Mouse (Mus musculus): Measurements from ENCODE around the gene Setd5. TPM values are rescaled to one million over a fixed set of nuclear protein-coding genes. Genes with fewer than 3 reads are reported as not detected.

Gene Setd5
- polyA plus RNA-seq, 1 experiment from 2014 or later, result 45.2 TPM

GRCm38 (mm10) chr6:113054552-113055107 lies 22.5 kb upstream of the Setd5 start:
- DNase-seq (ENCODE audit: low spot score), result no peak

GRCm38 (mm10) chr6:113060892-113061563 lies 16.1 kb upstream of the Setd5 start:
- DNase-seq (ENCODE audit: low spot score), result no peak

GRCm38 (mm10) chr6:113062253-113062652 lies 14.9 kb upstream of the Setd5 start:
- no peak for DNase-seq (ENCODE audit: low spot score)

DNA sequence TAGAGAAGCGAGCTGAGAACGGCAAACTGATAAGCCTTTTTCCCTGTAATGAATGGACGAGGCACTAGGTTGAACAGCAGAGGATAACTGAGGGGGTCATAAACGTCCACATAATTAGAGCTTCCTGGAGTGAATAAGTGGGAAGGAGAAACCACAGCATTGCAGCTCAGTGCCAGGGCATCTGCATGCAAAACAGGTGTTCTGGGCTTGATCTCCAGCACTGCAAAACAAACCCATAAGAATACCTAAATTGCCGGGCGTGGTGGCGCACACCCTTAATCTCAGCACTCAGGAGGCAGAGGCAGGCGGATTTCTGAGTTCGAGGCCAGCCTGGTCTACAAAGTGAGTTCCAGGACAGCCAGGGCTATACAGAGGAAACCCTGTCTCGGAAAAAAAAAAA lies 13.8 kb upstream of the Setd5 start:
- no peak for DNase-seq (ENCODE audit: low spot score)

GRCm38 (mm10) chr6:113065186-113065585 lies 12.0 kb upstream of the Setd5 start:
- DNase-seq (ENCODE audit: low spot score), result no peak

DNA sequence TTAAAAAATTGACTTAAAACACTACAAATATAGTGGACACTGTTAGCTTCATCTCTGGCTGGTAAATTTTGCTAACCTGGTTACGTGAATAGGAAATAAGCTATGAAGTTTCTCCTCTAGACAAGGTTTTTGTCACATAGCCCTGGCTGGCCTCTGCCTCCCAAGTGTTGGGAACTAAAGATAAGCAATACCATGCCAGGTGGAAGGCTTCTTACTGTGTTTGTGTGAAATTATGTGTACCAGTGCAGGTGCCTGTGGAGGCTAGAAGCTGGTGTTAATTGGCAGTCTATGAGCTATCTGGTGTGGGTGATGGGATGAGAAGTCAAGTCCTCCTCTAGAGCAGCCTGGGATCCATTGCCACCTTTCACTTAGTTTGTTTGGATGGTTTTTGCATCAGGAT lies 8.0 kb upstream of the Setd5 start:
- no peak for DNase-seq (ENCODE audit: low spot score)

DNA sequence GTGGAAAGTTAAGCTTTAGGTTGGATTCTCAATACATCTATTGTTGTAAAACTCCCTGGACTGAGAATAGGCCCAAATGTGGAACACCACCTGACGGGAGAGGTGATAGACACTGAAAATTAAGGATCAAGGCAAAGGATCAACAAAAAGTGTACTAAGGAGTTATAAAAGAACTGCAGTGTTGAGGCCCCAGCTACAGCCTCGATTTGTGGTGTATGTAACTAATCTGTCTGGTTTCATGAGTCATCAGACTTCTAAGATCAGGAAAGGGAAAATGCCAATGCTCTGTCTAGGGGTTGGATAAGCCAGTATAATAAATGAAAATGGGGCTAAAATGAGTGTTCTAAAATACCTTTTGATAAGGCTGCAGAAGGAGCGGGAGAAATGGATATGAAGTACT lies 1.9 kb upstream of the Setd5 start:
- no peak for DNase-seq (ENCODE audit: low spot score)

GRCm38 (mm10) chr6:113076012-113076685 lies 1.0 kb upstream of the Setd5 start:
- DNase-seq (ENCODE audit: low spot score), result peak; percentile 91

DNA sequence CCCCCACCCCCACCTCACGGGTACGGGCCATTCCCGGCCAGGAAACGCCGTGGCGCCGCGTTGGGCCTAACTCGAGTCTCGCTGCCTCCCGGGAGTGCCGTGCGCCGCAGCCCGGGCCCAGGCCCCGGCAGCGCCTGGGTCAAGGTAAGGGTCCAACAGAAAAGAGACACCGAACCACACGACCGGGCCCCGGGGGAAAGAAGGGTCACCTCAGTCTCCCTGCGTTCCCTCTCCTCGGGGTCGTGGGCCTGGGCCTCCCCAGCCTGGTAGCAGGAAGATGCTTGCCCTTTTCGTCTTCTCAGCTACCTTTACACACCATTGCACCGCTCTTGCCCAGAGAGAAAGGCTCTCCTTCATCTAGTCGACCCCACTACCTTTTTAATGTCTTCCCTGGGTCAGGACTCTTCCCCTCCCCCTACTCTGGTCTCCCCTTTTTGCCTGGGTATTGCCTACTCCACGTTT lies 435 bp downstream of the Setd5 start:
- no peak for DNase-seq (ENCODE audit: low spot score)

DNA sequence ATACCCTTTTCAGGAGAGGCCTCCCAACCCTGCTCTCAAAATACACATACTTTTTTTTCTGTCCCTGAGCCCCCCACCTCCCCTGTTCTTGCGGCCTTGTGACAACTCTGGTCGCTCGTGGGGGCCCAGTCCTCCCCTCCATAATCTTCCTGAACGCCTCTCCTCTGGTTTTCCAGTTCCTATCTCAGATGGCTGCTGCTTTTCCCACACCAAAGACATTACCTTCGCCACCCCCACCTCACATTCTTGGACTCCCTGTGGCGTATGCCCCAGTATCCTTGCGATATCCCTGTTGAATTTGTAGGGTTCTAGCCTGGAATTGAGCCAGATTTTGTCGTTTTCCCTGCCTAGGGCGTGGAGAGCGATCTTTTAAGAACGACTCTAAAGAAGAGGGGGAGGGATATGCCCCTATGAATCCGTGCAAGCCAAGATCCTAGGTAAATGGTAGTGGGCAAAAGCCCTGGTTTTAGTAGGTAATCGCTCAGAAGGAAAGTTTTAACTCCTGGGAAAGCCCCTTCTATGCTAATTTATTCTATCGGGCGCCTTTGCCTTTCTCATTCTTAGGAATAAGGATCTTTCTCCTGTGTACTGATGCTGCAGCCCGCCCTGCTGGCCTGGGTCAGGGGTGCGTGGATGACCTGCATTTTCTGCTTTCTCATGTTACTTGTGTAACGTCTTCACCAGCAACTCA lies 1.0 kb downstream of the Setd5 start:
- peak; percentile 3 for DNase-seq (ENCODE audit: low spot score)

GRCm38 (mm10) chr6:113079492-113079891 lies 2.3 kb downstream of the Setd5 start:
- DNase-seq (ENCODE audit: low spot score), result no peak

GRCm38 (mm10) chr6:113082229-113082628 lies 5.1 kb downstream of the Setd5 start:
- no peak for DNase-seq (ENCODE audit: low spot score)

DNA sequence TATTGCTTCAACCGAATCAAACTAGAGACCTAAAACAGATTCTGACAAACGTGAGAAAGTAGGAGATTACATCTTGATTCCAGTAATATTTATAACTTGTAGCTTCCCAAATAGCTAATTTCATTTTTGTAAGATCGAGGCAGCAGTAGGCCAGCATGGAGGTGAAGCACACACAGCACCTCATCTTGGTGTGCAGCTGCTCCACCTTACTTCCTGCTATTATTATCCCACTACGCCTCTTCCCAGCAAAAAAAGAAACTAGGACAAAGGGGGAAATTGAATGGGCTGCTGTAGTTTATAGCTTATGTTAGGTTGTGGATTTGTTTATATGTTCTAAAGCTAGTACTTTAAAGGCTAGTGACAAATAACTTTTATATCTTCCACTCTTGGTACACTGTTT lies 7.4 kb downstream of the Setd5 start:
- no peak for DNase-seq (ENCODE audit: low spot score)

GRCm38 (mm10) chr6:113093206-113093605 lies 16.0 kb downstream of the Setd5 start:
- DNase-seq (ENCODE audit: low spot score), result no peak

DNA sequence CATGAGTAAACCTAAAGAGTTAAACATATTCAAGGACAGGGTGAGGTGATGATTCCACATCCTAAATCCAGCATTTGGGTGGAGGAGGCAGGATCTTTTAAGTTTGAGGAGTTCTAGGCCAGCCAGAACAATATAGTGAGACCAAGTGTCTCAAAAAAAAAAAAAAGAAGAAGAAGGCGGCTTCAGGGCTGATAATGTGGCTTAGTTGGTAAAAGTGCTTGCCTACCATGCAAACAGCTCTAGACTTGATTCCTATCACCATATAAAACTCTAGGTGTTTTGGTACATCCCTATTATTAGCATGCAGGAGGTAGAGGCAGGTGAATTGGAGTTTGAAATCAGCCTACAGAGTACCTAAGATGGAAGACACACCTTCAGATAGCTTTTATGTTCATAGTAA lies 18.4 kb downstream of the Setd5 start:
- no peak for DNase-seq (ENCODE audit: low spot score)

GRCm38 (mm10) chr6:113097662-113098061 lies 20.5 kb downstream of the Setd5 start:
- DNase-seq (ENCODE audit: low spot score), result no peak

DNA sequence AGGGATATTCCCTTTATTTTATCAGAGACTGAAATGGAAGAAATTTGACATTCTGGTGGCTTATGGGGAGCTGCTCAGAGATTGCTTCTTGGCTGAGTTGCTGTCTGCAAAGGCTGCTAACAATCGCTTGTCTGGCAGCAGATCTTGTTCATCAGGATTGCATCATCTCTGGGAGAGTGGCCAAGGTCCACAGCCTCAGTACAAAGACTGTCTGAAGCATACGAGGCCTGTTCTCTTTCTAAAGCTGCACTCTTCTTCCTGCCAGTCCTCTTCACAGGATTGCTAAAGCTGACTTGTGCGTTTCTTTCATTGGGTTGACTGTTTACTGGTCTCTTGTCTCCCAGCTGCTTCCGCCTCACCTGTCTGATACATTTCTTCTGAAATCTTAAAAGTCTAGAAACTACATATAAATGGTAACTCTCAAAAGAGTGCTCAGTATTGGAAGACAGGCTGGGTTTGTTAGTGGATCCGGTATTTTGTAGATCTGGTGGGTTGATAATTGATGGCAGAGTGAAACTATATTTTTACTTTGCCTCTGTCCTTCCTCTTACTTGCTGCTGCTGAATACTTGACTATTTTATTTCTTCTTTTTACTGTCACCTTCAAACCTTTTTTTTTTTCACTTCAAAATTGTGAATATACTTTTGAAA lies 22.6 kb downstream of the Setd5 start:
- peak; percentile 3 for DNase-seq (ENCODE audit: low spot score)

GRCm38 (mm10) chr6:113102541-113102940 lies 25.4 kb downstream of the Setd5 start:
- DNase-seq (ENCODE audit: low spot score), result no peak

DNA sequence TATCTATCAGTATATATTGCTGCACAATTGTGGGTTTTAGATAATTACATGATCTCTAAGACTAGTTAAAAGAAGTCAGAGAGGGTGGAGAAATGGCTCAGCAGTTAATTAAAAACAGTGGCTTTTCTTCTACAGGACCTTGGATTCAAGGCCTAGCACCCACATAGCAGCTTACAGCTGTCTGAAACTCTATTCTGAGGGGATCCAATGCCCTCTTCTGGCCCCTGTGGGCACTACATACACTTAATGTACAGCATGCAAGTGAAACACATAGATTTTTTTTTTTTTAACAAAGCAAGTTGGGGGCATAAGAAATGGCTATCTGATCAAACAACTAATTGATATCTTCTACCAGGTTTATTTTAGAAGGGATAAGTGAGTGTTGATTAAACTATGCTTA lies 26.6 kb downstream of the Setd5 start:
- DNase-seq (ENCODE audit: low spot score), result peak; percentile 62

- no peak for DNase-seq (ENCODE audit: low spot score)
Observed at GRCm38 (mm10) chr6:113109378-113109777, 32.2 kb downstream of the Setd5 start.

DNA sequence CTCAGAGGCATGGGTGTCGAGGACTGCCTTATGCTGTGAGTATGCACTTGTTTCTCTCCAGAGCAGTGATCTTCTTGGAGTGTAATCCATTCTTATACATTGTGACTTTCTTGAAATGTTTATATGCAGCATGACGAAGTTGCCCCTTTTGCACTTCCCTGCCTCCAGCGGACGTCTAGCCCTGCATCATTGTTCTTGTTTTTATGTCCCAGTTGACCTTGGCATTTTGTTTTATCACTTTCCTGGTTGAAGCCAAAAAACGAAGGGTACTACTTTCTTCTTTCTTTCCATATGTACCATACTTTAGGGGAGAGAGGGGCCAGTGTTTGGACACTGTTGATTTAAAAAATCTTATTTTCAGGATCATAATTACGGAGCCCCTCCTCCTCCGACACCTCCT lies 32.8 kb downstream of the Setd5 start:
- no peak for DNase-seq (ENCODE audit: low spot score)

DNA sequence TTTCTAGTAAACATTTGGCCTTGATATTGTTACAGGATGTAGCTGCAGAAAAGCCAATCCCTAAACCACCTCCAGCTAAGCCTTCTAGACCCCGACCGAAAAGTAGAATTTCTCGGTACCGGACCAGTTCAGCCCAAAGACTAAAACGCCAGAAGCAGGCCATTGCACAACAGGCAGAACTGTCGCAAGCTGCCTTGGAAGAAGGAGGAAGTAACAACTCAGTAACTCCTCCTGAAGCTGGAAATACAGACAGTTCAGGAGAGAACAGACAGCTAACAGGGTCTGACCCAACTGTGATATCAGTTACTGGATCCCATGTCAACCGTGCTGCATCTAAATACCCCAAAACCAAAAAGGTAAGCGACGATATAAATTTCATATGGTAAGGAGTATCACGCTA lies 43.6 kb downstream of the Setd5 start:
- no peak for DNase-seq (ENCODE audit: low spot score)

All from thymus, postnatal 0 days (tissue).